Mouse (Mus musculus): ENCODE measurements around the gene 1700003F12Rik. TPM values are rescaled to one million over a fixed set of nuclear protein-coding genes. Genes with fewer than 3 reads are reported as not detected.

Gene 1700003F12Rik
- total RNA-seq, 2 experiments from 2014 or later, result not detected

GRCm38 (mm10) chr2:154549127-154549885 is 2.4 kb downstream of the 1700003F12Rik start:
- peak; percentile 59 for DNase-seq

- DNase-seq, result no peak
These were observed 3.0 kb downstream of the 1700003F12Rik start for GRCm38 (mm10) chr2:154549886-154550189.

GRCm38 (mm10) chr2:154550937-154551336 is 4.1 kb downstream of the 1700003F12Rik start:
- DNase-seq, result no peak

GRCm38 (mm10) chr2:154551476-154551875 is 4.6 kb downstream of the 1700003F12Rik start, which contains the start of gene Actl10:
TSS of gene Actl10 (plus strand) at chr2:154551776.
- no peak for DNase-seq

GRCm38 (mm10) chr2:154551927-154552326 is 5.0 kb downstream of the 1700003F12Rik start:
- no peak for DNase-seq

GRCm38 (mm10) chr2:154552424-154552907 is 5.6 kb downstream of the 1700003F12Rik start:
- peak; percentile 71 to 75 for DNase-seq

GRCm38 (mm10) chr2:154555235-154555634 is 8.3 kb downstream of the 1700003F12Rik start:
- DNase-seq, result no peak

GRCm38 (mm10) chr2:154557184-154557832 is 10.4 kb downstream of the 1700003F12Rik start:
- peak in 1 of 2 experiments; percentile 35 for DNase-seq

- peak in 1 of 2 experiments; percentile 27 for DNase-seq
These were observed 11.6 kb downstream of the 1700003F12Rik start, which contains the start of gene Necab3 for GRCm38 (mm10) chr2:154558264-154559039. TSS of gene Necab3 (minus strand) at chr2:154558890.

GRCm38 (mm10) chr2:154563612-154564170 is 16.8 kb downstream of the 1700003F12Rik start:
- no peak for DNase-seq

GRCm38 (mm10) chr2:154565562-154565961 is 18.7 kb downstream of the 1700003F12Rik start:
- no peak for DNase-seq

GRCm38 (mm10) chr2:154566641-154567040 is 19.8 kb downstream of the 1700003F12Rik start:
- no peak for DNase-seq

- no peak for DNase-seq
These were observed 20.9 kb downstream of the 1700003F12Rik start for GRCm38 (mm10) chr2:154567766-154568165.

- peak in 1 of 2 experiments; percentile 19 for DNase-seq
These were observed 21.6 kb downstream of the 1700003F12Rik start for GRCm38 (mm10) chr2:154568329-154569070.

GRCm38 (mm10) chr2:154569071-154569748 is 22.3 kb downstream of the 1700003F12Rik start:
- DNase-seq, result peak; percentile 50 to 54

GRCm38 (mm10) chr2:154569836-154570286 is 23.0 kb downstream of the 1700003F12Rik start, which contains the start of gene E2f1:
TSS of gene E2f1 (minus strand) at chr2:154569892.
- peak; percentile 91 to 96 for DNase-seq

GRCm38 (mm10) chr2:154570666-154571065 is 23.8 kb downstream of the 1700003F12Rik start:
- no peak for DNase-seq

- no peak for DNase-seq
These were observed 24.4 kb downstream of the 1700003F12Rik start for GRCm38 (mm10) chr2:154571266-154571665.

- no peak for DNase-seq
These were observed 25.1 kb downstream of the 1700003F12Rik start for GRCm38 (mm10) chr2:154571976-154572375.

- DNase-seq, result no peak
These were observed 26.1 kb downstream of the 1700003F12Rik start for GRCm38 (mm10) chr2:154572996-154573395.

- no peak for DNase-seq
These were observed 27.4 kb downstream of the 1700003F12Rik start for GRCm38 (mm10) chr2:154574271-154574670.
